Mouse (Mus musculus) erythroblast, embryonic 14.5 days (primary cell): Measurements from ENCODE around the gene Slc7a5.

ENCODE experiments used
- GATA1 ChIP-seq: IDR thresholded peaks from 2 replicates; pipeline ENCODE4 v1.6.1; 2012; ENCODE audit warnings: low read length, inconsistent platforms, mixed read lengths
- TAL1 ChIP-seq: IDR thresholded peaks from 3 replicates; pipeline ENCODE4 v1.6.1; 2012; ENCODE audit warnings: low read length, inconsistent platforms, mixed read lengths

DNA sequence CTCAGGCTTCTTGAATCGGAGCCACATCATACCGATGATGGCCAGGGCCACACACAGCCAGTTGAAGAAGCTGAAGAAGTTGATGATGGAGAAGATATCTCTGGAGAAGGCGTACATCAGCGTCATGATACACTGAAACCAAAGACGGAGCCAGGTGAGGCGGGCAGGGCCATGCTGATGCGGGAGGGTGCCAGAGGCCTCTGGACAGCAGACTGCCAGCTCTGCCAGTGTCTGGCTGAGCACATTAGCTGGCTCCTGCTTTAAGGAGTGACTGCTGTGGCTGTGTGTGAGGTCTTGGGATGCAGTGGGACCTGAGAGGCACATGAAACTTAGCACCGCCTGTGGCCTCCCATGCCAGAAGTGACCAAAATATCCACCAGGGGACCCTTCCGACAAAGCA lies 22.5 kb downstream of the Slc7a5 start:
- TF ChIP-seq GATA1: no peak
- TF ChIP-seq TAL1: no peak
